Mouse (Mus musculus): Measurements from ENCODE around the gene Fbxo34.
"Not testable (repeated sequence)": the region's sequence is repeated elsewhere in the genome, so short reads cannot be mapped to it uniquely, and the experiment has no call there.

Gene Fbxo34

GRCm38 (mm10) chr14:47562530-47562929 lies 112.3 kb downstream of the Fbxo34 start:
- no peak for DNase-seq (ENCODE audit: low spot score)

DNA sequence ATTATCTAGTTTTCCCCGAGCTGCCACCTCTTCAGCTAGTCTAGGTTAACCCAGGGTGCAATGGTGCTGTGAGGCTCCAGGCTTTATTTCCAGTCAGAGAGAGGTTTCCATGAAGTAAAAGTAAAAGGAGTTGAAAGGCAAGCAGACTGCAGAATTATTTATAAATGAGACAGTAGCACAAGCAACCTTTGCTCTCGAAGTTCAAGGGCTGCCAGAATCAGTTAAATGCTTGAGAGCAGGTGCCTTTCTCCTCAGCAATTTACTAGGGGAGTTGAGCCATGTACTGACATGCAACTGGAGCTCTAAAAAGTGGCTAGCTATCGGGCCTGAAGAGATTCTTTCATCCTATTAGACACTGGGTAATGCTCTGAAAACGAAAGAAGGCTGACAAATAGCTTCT lies 112.9 kb downstream of the Fbxo34 start:
- no peak for DNase-seq (ENCODE audit: low spot score)

DNA sequence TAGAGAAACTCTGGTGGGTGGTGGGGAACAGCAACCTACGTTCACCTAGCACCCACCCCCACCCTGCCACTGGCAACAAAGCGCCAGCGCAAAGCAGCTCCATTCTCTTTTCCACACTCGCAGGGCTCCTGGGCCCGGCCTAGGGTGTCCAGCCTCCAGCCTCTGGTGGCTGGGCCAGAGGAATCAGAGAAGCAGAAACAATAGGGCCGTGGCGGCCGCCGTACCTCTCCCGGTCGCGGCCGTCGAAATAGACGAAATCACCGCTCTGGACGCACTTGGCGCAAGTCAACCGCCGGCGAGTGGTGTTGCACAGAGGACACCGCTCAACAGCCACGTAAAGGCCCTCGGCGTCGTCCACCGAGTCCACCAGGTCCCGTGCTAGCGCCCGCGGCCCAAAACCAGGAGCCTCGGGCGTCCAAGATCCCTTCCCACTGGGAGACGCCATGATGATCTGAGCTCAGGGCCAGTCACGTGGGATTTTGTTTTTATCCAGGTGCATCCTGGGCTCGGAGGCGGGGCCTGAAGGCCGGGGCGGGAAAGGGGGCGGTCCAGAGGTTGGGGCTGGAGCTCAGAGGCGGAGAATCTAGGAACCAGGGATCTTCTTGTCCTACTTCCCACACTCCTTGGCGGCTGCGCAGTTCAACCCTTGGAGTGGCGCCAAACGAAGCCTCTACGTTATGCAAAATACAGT lies 117.9 kb downstream of the Fbxo34 start:
- peak; percentile 83 for DNase-seq (ENCODE audit: low spot score)

DNA sequence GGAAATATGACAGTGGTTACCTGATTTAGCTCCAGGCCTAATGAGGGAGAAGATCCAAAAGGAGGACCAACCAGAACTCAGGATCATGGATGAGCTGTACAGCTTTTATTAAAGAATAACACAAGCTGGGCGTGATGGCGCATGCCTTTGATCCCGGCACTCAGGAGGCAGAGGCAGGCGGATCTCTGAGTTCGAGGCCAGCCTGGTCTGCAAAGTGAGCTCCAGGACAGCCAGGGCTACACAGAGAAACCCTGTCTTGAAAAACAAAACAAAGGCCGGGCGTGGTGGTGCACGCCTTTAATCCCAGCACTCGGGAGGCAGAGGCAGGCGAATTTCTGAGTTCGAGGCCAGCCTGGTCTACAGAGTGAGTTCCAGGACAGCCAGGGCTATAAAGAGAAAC lies 120.3 kb downstream of the Fbxo34 start, which contains the start of gene Atg14:
Gene Atg14 (minus strand): TSS at position 101 of the 400 bp plus-strand sequence.
- not testable (repeated sequence) for DNase-seq (ENCODE audit: low spot score)

DNA sequence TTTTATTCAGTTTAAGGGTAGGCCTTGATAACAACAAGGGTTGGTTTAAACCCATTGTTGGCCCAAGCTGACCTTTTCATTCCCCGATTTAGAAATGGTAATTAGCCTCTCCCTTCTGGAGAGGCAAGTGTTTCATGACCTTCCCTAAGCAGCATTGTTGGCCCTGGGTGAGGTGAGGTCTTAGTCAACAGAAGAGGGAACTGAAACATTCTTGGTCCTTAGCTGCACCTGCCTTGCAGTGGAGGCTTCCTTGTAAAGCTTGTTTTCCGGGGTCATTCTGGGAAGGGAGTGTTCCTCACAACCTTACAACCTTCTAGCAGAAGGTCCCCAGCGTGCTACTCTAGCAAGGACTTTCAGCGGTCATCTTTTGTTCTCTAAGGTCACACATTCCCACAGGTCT lies 122.5 kb downstream of the Fbxo34 start:
- no peak for DNase-seq (ENCODE audit: low spot score)

- DNase-seq (ENCODE audit: low spot score) = no peak
Observed at GRCm38 (mm10) chr14:47574721-47575120, 124.5 kb downstream of the Fbxo34 start.

- DNase-seq (ENCODE audit: low spot score) = no peak
Observed at GRCm38 (mm10) chr14:47576687-47577086, 126.5 kb downstream of the Fbxo34 start.

- no peak for DNase-seq (ENCODE audit: low spot score)
Observed at GRCm38 (mm10) chr14:47578086-47578485, 127.9 kb downstream of the Fbxo34 start.

DNA sequence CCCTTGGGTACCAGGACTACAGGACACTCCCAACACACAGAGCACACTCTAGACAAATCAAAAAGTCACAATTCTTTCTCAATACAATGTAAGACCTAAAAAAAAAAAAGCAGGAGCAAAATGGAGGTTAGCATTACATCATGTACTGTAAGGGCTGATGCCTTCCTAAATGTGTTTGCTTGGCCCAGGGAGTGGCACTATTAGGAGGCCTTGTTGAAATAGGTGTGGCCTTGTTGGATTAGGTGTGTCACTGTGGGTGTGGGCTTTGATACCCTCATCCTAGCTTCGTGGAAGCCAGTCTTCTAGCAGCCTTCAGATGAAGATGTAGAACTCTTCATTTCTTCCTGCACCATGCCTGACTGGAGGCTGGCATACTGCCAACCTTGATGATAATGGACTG lies 131.1 kb downstream of the Fbxo34 start:
- no peak for DNase-seq (ENCODE audit: low spot score)

Data from urinary bladder, postnatal 10 days (tissue).